ENCODE assay signal across 9 mouse cellular contexts in genomic region chr6:34156057-34156456, GRCm38 (mm10). TPM values are rescaled to one million over a fixed set of nuclear protein-coding genes. Genes with fewer than 3 reads are reported as not detected.
A peak's percentile ranks its signal among the peaks of the same experiment; 100 is the strongest.
DNase-seq lines count a peak whose midpoint lies in the region; ATAC-seq and TF ChIP-seq lines count a peak whose summit lies in the region.
"Had no signal": no experiment of that assay in that cellular context is flagged by ENCODE, and none has a peak within 500 bp of the region (broad histone marks: within the 10 kb centered on the region; RNA-seq: fewer than 3 reads in every experiment).

No protein-coding gene starts in this region.

- H3K27me3 ChIP-seq in kidney, postnatal 0 days (ENCODE audit: insufficient read depth, low read length) = no peaks in the 10 kb centered on the region
- H3K27me3 ChIP-seq: midbrain, embryonic 12.5 days had no signal

- no peak overlapping the region; the same call in 1 of the 2 replicates for H3K9ac ChIP-seq in kidney, postnatal 0 days (ENCODE audit: low read depth, low read length)
- H3K9ac ChIP-seq: midbrain, embryonic 12.5 days had no signal

- TF ChIP-seq CTCF in layer of hippocampus, adult 2 months (conservative IDR thresholded peaks at IDR 0.05) = peak; percentile 36
- TF ChIP-seq CTCF in kidney, postnatal 0 days (IDR thresholded peaks at IDR 0.05; ENCODE audit: low read depth) = peak; percentile 24; the same call in 1 of the 2 replicates

- H3K4me3 ChIP-seq in layer of hippocampus, adult 2 months = no peak overlapping the region
- H3K4me3 ChIP-seq in kidney, postnatal 0 days (replicated peaks; ENCODE audit: low read depth, low read length) = no peak overlapping the region
- H3K4me3 ChIP-seq: midbrain, embryonic 12.5 days had no signal

- no peaks in the 10 kb centered on the region for H3K9me3 ChIP-seq in kidney, postnatal 0 days (replicated peaks; ENCODE audit: low read length)
- H3K9me3 ChIP-seq: midbrain, embryonic 12.5 days had no signal

- WGBS in kidney, postnatal 0 days = 32% methylated on average over 5 of the region's 5 CpGs

- peak; percentile 69 for ATAC-seq in activated CD4-positive, CD25-positive, alpha-beta regulatory T cell, adult 4 months
- no peak for ATAC-seq in kidney, postnatal 0 days (replicated peaks; ENCODE audit: low FRiP score, low read depth)

- no peak for DNase-seq in layer of hippocampus, adult 2 months (ENCODE audit: low spot score in 2 of 2)
- DNase-seq in layer of hippocampus, postnatal 10 days (ENCODE audit: low spot score in 2 of 2) = no peak
- DNase-seq in kidney, postnatal 0 days (ENCODE audit: low spot score) = peak; percentile 56
- peak; percentile 57 to 59 for DNase-seq in spleen, postnatal 36 days (ENCODE audit: low spot score in 2 of 2)
- DNase-seq in gastrocnemius, postnatal 4 days (ENCODE audit: low spot score in 2 of 2) = no peak
- DNase-seq in layer of hippocampus, adult 9-10 months (ENCODE audit: low spot score) = no peak
- no peak for DNase-seq in layer of hippocampus, adult 8-10 months (ENCODE audit: low spot score in 2 of 2)

- H3K4me1 ChIP-seq in kidney, postnatal 0 days (replicated peaks; ENCODE audit: insufficient read depth, low read length) = peaks cover 48% of the 10 kb centered on the region

- peaks cover 31% of the 10 kb centered on the region for H3K36me3 ChIP-seq in kidney, postnatal 0 days (ENCODE audit: insufficient read depth, low read length)

- no peak overlapping the region for H3K4me2 ChIP-seq in kidney, postnatal 0 days (ENCODE audit: low read length)
- H3K4me2 ChIP-seq: midbrain, embryonic 12.5 days had no signal

- H3K27ac ChIP-seq in layer of hippocampus, adult 2 months = 0 out of 2 replicates have a peak overlapping the region, but pooled peaks have one; percentile 5
- H3K27ac ChIP-seq in kidney, postnatal 0 days = peak overlapping the region; percentile 82
- H3K27ac ChIP-seq: midbrain, embryonic 12.5 days had no signal

RNA-seq across cellular contexts. Expression of gene Slc35b4, which starts 20.9 kb away (rescaled TPM):
- total RNA-seq in layer of hippocampus, adult 2 months (2021) = 10 to 100 TPM; 56.9 to 60.9 TPM
- total RNA-seq in layer of hippocampus, postnatal 10 days (2021) = 10 to 100 TPM; 34.9 to 41.0 TPM
- 10 to 100 TPM; 24.4 to 29.2 TPM for polyA plus RNA-seq in activated CD4-positive, CD25-positive, alpha-beta regulatory T cell, adult 4 months (2017; shearing (Covaris generic))
- polyA plus RNA-seq in kidney, postnatal 0 days (2015; fragmentation: Nextera tagmentation; extraction: Ambion mirVana) = 60.4 and 70.3 TPM in 2 replicates
- total RNA-seq in gastrocnemius, postnatal 4 days (2021) = 10 to 100 TPM; 19.8 TPM
- total RNA-seq in layer of hippocampus, adult 8-10 months (2022) = 10 to 100 TPM; 58.5 to 67.9 (median 66.1) TPM

Comparison
In these comparisons a context has a peak if more than half of its experiments do, and no peak if none do; other contexts are left out.
1. DNase-seq: peak in kidney, postnatal 0 days (single experiment) and spleen, postnatal 36 days (2 of 2); none in layer of hippocampus, adult 2 months (0 of 2), layer of hippocampus, postnatal 10 days (0 of 2), gastrocnemius, postnatal 4 days (0 of 2), layer of hippocampus, adult 9-10 months (single experiment) and layer of hippocampus, adult 8-10 months (0 of 2).